Mouse (Mus musculus): Measurements from ENCODE around the gene Shc4.

GRCm38 (mm10) chr2:125624837-125625351 lies 99.1 kb downstream of the Shc4 start, which contains the start of gene Cep152:
- peak; percentile 71 for TF ChIP-seq CTCF (IDR thresholded peaks at IDR 0.05; ENCODE audit: low read depth)
- TF ChIP-seq EP300 (IDR thresholded peaks at IDR 0.05; ENCODE audit: low read depth), result peak; percentile 9; the same call in 1 of the 2 replicates

Measured in liver, embryonic 14.5 days (tissue).